Mouse (Mus musculus): ENCODE data around the gene 1700001C19Rik. TPM values are rescaled to one million over a fixed set of nuclear protein-coding genes. Genes with fewer than 3 reads are reported as not detected.

Gene 1700001C19Rik
- polyA plus RNA-seq, 1 experiment from 2014 or later, result 7.8 TPM

GRCm38 (mm10) chr17:47464248-47464965 lies 27.2 kb upstream of the 1700001C19Rik start:
- no peaks in the 10 kb centered on the region for H3K9me3 ChIP-seq (ENCODE audit: low read length)
- no peak overlapping the region for H3K4me3 ChIP-seq (ENCODE audit: low read depth, low read length)
- ATAC-seq (peak; percentile 89), DNase-seq (no peak)
- peak overlapping the region; percentile 86 for H3K27ac ChIP-seq (ENCODE audit: low read depth)
- H3K9ac ChIP-seq (replicated peaks), result no peak overlapping the region
- 52% methylated on average over 12 of the region's 12 CpGs for WGBS (ENCODE audit: insufficient replicate concordance)
- TF ChIP-seq EP300 (IDR thresholded peaks at IDR 0.05; ENCODE audit: low read depth) (0 out of 2 replicates have a peak, but pooled peaks have one; percentile 17), CTCF (IDR thresholded peaks at IDR 0.05; ENCODE audit: low read depth) (no peak)
- H3K36me3 ChIP-seq (replicated peaks; ENCODE audit: insufficient read depth, low read length), result peaks cover 3% of the 10 kb centered on the region
- H3K4me2 ChIP-seq (ENCODE audit: low read depth, low read length), result peak overlapping the region; percentile 47
- H3K4me1 ChIP-seq (ENCODE audit: insufficient read depth), result peaks cover 24% of the 10 kb centered on the region
- H3K27me3 ChIP-seq (ENCODE audit: insufficient read depth, low read length), result no peaks in the 10 kb centered on the region

- Histone ChIP-seq H3K9ac (replicated peaks) (peak overlapping the region; percentile 26; the same call in 1 of the 2 replicates), H3K27me3 (ENCODE audit: insufficient read depth, low read length) (no peaks in the 10 kb centered on the region), H3K4me1 (ENCODE audit: insufficient read depth) (peaks cover 24% of the 10 kb centered on the region), H3K9me3 (ENCODE audit: low read length) (no peaks in the 10 kb centered on the region), H3K4me2 (ENCODE audit: low read depth, low read length) (no peak overlapping the region), H3K4me3 (ENCODE audit: low read depth, low read length) (no peak overlapping the region), H3K27ac (ENCODE audit: low read depth) (peak overlapping the region; percentile 86), H3K36me3 (replicated peaks; ENCODE audit: insufficient read depth, low read length) (peaks cover 3% of the 10 kb centered on the region; the same call in 1 of the 2 replicates)
- ATAC-seq (peak; percentile 21; the same call in 1 of the 2 replicates), DNase-seq (no peak)
- TF ChIP-seq EP300 (IDR thresholded peaks at IDR 0.05; ENCODE audit: low read depth) (no peak), CTCF (IDR thresholded peaks at IDR 0.05; ENCODE audit: low read depth) (no peak)
- WGBS (ENCODE audit: insufficient replicate concordance), result 53% methylated on average over 9 of the region's 9 CpGs
Measured at GRCm38 (mm10) chr17:47462728-47463388, 25.7 kb upstream of the 1700001C19Rik start.

- Histone ChIP-seq H3K27me3 (ENCODE audit: insufficient read depth, low read length) (no peaks in the 10 kb centered on the region), H3K36me3 (replicated peaks; ENCODE audit: insufficient read depth, low read length) (peaks cover 2% of the 10 kb centered on the region; the same call in 1 of the 2 replicates), H3K9me3 (ENCODE audit: low read length) (no peaks in the 10 kb centered on the region), H3K4me2 (ENCODE audit: low read depth, low read length) (no peak overlapping the region), H3K9ac (replicated peaks) (no peak overlapping the region), H3K4me3 (ENCODE audit: low read depth, low read length) (no peak overlapping the region), H3K27ac (ENCODE audit: low read depth) (peak overlapping the region; percentile 86), H3K4me1 (ENCODE audit: insufficient read depth) (peaks cover 24% of the 10 kb centered on the region)
- no peak for ATAC-seq
- no peak for DNase-seq
- WGBS (ENCODE audit: insufficient replicate concordance), result 62% methylated on average over 7 of the region's 7 CpGs
- TF ChIP-seq EP300 (IDR thresholded peaks at IDR 0.05; ENCODE audit: low read depth), result no peak
- TF ChIP-seq CTCF (IDR thresholded peaks at IDR 0.05; ENCODE audit: low read depth), result no peak
Measured at GRCm38 (mm10) chr17:47462209-47462608, 25.0 kb upstream of the 1700001C19Rik start.

GRCm38 (mm10) chr17:47461688-47462087 lies 24.5 kb upstream of the 1700001C19Rik start:
- no peaks in the 10 kb centered on the region for H3K9me3 ChIP-seq (ENCODE audit: low read length)
- peak overlapping the region; percentile 86; the same call in 1 of the 2 replicates for H3K27ac ChIP-seq (ENCODE audit: low read depth)
- no peaks in the 10 kb centered on the region for H3K27me3 ChIP-seq (ENCODE audit: insufficient read depth, low read length)
- ATAC-seq (no peak), DNase-seq (no peak)
- H3K4me2 ChIP-seq (ENCODE audit: low read depth, low read length), result no peak overlapping the region
- 38% methylated on average over 3 of the region's 3 CpGs for WGBS (ENCODE audit: insufficient replicate concordance)
- H3K4me1 ChIP-seq (ENCODE audit: insufficient read depth), result peaks cover 24% of the 10 kb centered on the region
- TF ChIP-seq CTCF (IDR thresholded peaks at IDR 0.05; ENCODE audit: low read depth), result no peak
- no peak for TF ChIP-seq EP300 (IDR thresholded peaks at IDR 0.05; ENCODE audit: low read depth)
- H3K4me3 ChIP-seq (ENCODE audit: low read depth, low read length), result no peak overlapping the region
- H3K36me3 ChIP-seq (replicated peaks; ENCODE audit: insufficient read depth, low read length), result no peaks in the 10 kb centered on the region
- H3K9ac ChIP-seq (replicated peaks), result no peak overlapping the region

GRCm38 (mm10) chr17:47459341-47459919 lies 22.3 kb upstream of the 1700001C19Rik start:
- H3K27ac ChIP-seq (ENCODE audit: low read depth), result no peak overlapping the region
- H3K9ac ChIP-seq (replicated peaks), result no peak overlapping the region
- TF ChIP-seq CTCF (IDR thresholded peaks at IDR 0.05; ENCODE audit: low read depth) (no peak), EP300 (IDR thresholded peaks at IDR 0.05; ENCODE audit: low read depth) (no peak)
- ATAC-seq, result no peak
- peaks cover 33% of the 10 kb centered on the region for H3K4me1 ChIP-seq (ENCODE audit: insufficient read depth)
- no peak overlapping the region for H3K4me2 ChIP-seq (ENCODE audit: low read depth, low read length)
- H3K27me3 ChIP-seq (ENCODE audit: insufficient read depth, low read length), result no peaks in the 10 kb centered on the region
- H3K36me3 ChIP-seq (replicated peaks; ENCODE audit: insufficient read depth, low read length), result 0 out of 2 replicates have a peak, but pooled peaks cover 2% of the 10 kb centered on the region
- 45% methylated on average over 3 of the region's 3 CpGs for WGBS (ENCODE audit: insufficient replicate concordance)
- no peaks in the 10 kb centered on the region for H3K9me3 ChIP-seq (ENCODE audit: low read length)
- no peak for DNase-seq
- no peak overlapping the region for H3K4me3 ChIP-seq (ENCODE audit: low read depth, low read length)

GRCm38 (mm10) chr17:47458936-47459335 lies 21.8 kb upstream of the 1700001C19Rik start:
- DNase-seq (no peak), ATAC-seq (no peak)

More at GRCm38 (mm10) chr17:47458936-47459335, 21.8 kb upstream of the 1700001C19Rik start:
- Histone ChIP-seq H3K27ac (ENCODE audit: low read depth) (no peak overlapping the region), H3K9ac (replicated peaks) (no peak overlapping the region), H3K36me3 (replicated peaks; ENCODE audit: insufficient read depth, low read length) (0 out of 2 replicates have a peak, but pooled peaks cover 2% of the 10 kb centered on the region), H3K27me3 (ENCODE audit: insufficient read depth, low read length) (no peaks in the 10 kb centered on the region), H3K9me3 (ENCODE audit: low read length) (no peaks in the 10 kb centered on the region), H3K4me2 (ENCODE audit: low read depth, low read length) (no peak overlapping the region), H3K4me1 (ENCODE audit: insufficient read depth) (peaks cover 33% of the 10 kb centered on the region), H3K4me3 (ENCODE audit: low read depth, low read length) (no peak overlapping the region)
- no peak for TF ChIP-seq EP300 (IDR thresholded peaks at IDR 0.05; ENCODE audit: low read depth)
- WGBS (ENCODE audit: insufficient replicate concordance), result 82% methylated on average over 2 of the region's 2 CpGs

Data from liver, postnatal 0 days (tissue).